Mouse (Mus musculus): ENCODE measurements around the gene Rnf26. TPM values are rescaled to one million over a fixed set of nuclear protein-coding genes. Genes with fewer than 3 reads are reported as not detected.

Rnf26 gene
- total RNA-seq, 2 experiments from 2014 or later, result 29.2 to 30.7 TPM

GRCm38 (mm10) chr9:44075276-44075995, 37.9 kb downstream of the Rnf26 start:
- Histone ChIP-seq H3K4me3 (no peak overlapping the region), H3K27ac (no peak overlapping the region; the same call in 1 of the 2 replicates)
- no peak for TF ChIP-seq CTCF (conservative IDR thresholded peaks at IDR 0.05)
- DNase-seq (ENCODE audit: low spot score in 2 of 2), result no peak

- TF ChIP-seq CTCF (conservative IDR thresholded peaks at IDR 0.05), result peak; percentile 76
- no peak overlapping the region for H3K4me3 ChIP-seq
- DNase-seq (ENCODE audit: low spot score in 2 of 2), result no peak
- peak overlapping the region; percentile 11; the same call in 1 of the 2 replicates for H3K27ac ChIP-seq
Measured at GRCm38 (mm10) chr9:44074395-44075275, 38.7 kb downstream of the Rnf26 start.

- no peak for DNase-seq (ENCODE audit: low spot score in 2 of 2)
- no peak for TF ChIP-seq CTCF (conservative IDR thresholded peaks at IDR 0.05)
- H3K4me3 ChIP-seq, result peak overlapping the region; percentile 42
- H3K27ac ChIP-seq, result peak overlapping the region; percentile 93
Measured at GRCm38 (mm10) chr9:44073115-44073514, 40.2 kb downstream of the Rnf26 start.

GRCm38 (mm10) chr9:44072599-44072915, 40.8 kb downstream of the Rnf26 start:
- TF ChIP-seq CTCF (conservative IDR thresholded peaks at IDR 0.05), result no peak
- peak in 1 of 2 experiments; percentile 57 for DNase-seq (ENCODE audit: low spot score in 2 of 2)
- Histone ChIP-seq H3K27ac (peak overlapping the region; percentile 93), H3K4me3 (peak overlapping the region; percentile 42)

GRCm38 (mm10) chr9:44071914-44072598, 41.3 kb downstream of the Rnf26 start:
- DNase-seq (ENCODE audit: low spot score in 2 of 2), result peak in 1 of 2 experiments; percentile 76
- Histone ChIP-seq H3K4me3 (peak overlapping the region; percentile 42), H3K27ac (peak overlapping the region; percentile 93)
- no peak for TF ChIP-seq CTCF (conservative IDR thresholded peaks at IDR 0.05)

- no peak for DNase-seq (ENCODE audit: low spot score in 2 of 2)
- no peak for TF ChIP-seq CTCF (conservative IDR thresholded peaks at IDR 0.05)
- Histone ChIP-seq H3K4me3 (no peak overlapping the region), H3K27ac (peak overlapping the region; percentile 93)
Measured at GRCm38 (mm10) chr9:44070844-44071231, 42.5 kb downstream of the Rnf26 start.

- no peak for DNase-seq (ENCODE audit: low spot score in 2 of 2)
- Histone ChIP-seq H3K4me3 (no peak overlapping the region), H3K27ac (peak overlapping the region; percentile 93; the same call in 1 of the 2 replicates)
- no peak for TF ChIP-seq CTCF (conservative IDR thresholded peaks at IDR 0.05)
Measured at GRCm38 (mm10) chr9:44070113-44070843, 43.0 kb downstream of the Rnf26 start.

- DNase-seq (ENCODE audit: low spot score in 2 of 2), result no peak
- Histone ChIP-seq H3K4me3 (no peak overlapping the region), H3K27ac (no peak overlapping the region)
- TF ChIP-seq CTCF (conservative IDR thresholded peaks at IDR 0.05), result no peak
Measured at GRCm38 (mm10) chr9:44069252-44069651, 44.1 kb downstream of the Rnf26 start.

- peak overlapping the region; percentile 84; the same call in 1 of the 2 replicates for H3K4me3 ChIP-seq
- DNase-seq (ENCODE audit: low spot score in 2 of 2), result no peak
- TF ChIP-seq CTCF (conservative IDR thresholded peaks at IDR 0.05), result no peak
- H3K27ac ChIP-seq, result no peak overlapping the region
Measured at GRCm38 (mm10) chr9:44067960-44068330, 45.4 kb downstream of the Rnf26 start.

GRCm38 (mm10) chr9:44067241-44067959, 45.9 kb downstream of the Rnf26 start:
- DNase-seq (ENCODE audit: low spot score in 2 of 2), result no peak
- Histone ChIP-seq H3K27ac (peak overlapping the region; percentile 97), H3K4me3 (peak overlapping the region; percentile 84)
- no peak for TF ChIP-seq CTCF (conservative IDR thresholded peaks at IDR 0.05)

- peak within 1 kb of the TSS; percentile 97 for H3K27ac ChIP-seq
- peak; percentile 99 to 100 for DNase-seq (ENCODE audit: low spot score in 2 of 2)
- peak; percentile 98 for TF ChIP-seq CTCF (conservative IDR thresholded peaks at IDR 0.05)
- H3K4me3 ChIP-seq, result peak within 1 kb of the TSS; percentile 84
Measured at GRCm38 (mm10) chr9:44066785-44067225, 46.5 kb downstream of the Rnf26 start, which contains the start of gene Usp2. Gene Usp2, plus strand, starts transcription at chr9:44067021.
